Mouse (Mus musculus) embryonic facial prominence, embryonic 13.5 days (tissue): Measurements from ENCODE around the gene Psmd13. TPM values are rescaled to one million over a fixed set of nuclear protein-coding genes. Genes with fewer than 3 reads are reported as not detected.

Source experiments
- polyA plus RNA-seq: library from polyadenylated mRNA; unstranded; fragments of >200 nt; fragmentation: Nextera tagmentation; extraction: Ambion mirVana; gene quantifications from 2 replicates; pipeline ENCODE4 v1.2.1, GENCODE M21; 2015

Gene Psmd13
- polyA plus RNA-seq, 1 experiment from 2014 or later: 261 TPM

Other genes starting within 250 kb of the Psmd13 start
- not detected in 2 replicates for gene Olfr53, start 235.5 kb upstream of the Psmd13 start, polyA plus RNA-seq
- gene Olfr539, start 222.0 kb upstream of the Psmd13 start, polyA plus RNA-seq: 0.01 and 0.03 TPM in 2 replicates
- gene Olfr45, start 200.0 kb upstream of the Psmd13 start, polyA plus RNA-seq: not detected in 2 replicates
- gene Olfr541, start 184.7 kb upstream of the Psmd13 start, polyA plus RNA-seq: 0.15 TPM in 1 of 2 replicates, not detected in the other
- not detected in 2 replicates for gene Cyp2e1, start 118.2 kb upstream of the Psmd13 start, polyA plus RNA-seq
- 0.23 TPM in 1 of 2 replicates, not detected in the other for gene Syce1, start 94.1 kb upstream of the Psmd13 start, polyA plus RNA-seq
- gene Zfp941, start 59.8 kb upstream of the Psmd13 start, polyA plus RNA-seq: 1.7 and 2.1 TPM in 2 replicates
- gene Urah, start 47.0 kb upstream of the Psmd13 start, polyA plus RNA-seq: 4.2 and 5.3 TPM in 2 replicates
- not detected in 2 replicates for gene Scgb1c1, start 36.4 kb upstream of the Psmd13 start, polyA plus RNA-seq
- 0.25 TPM in 1 of 2 replicates, not detected in the other for gene Odf3, start 34.2 kb upstream of the Psmd13 start, polyA plus RNA-seq
- gene Gm45785, start 25.6 kb upstream of the Psmd13 start, polyA plus RNA-seq: not detected in 2 replicates
- 72.4 and 72.6 TPM in 2 replicates for gene Ric8a, start 25.0 kb upstream of the Psmd13 start, polyA plus RNA-seq
- 56.4 and 68.1 TPM in 2 replicates for gene Bet1l, start 24.4 kb upstream of the Psmd13 start, polyA plus RNA-seq
- 24.8 and 28.9 TPM in 2 replicates for gene Sirt3, start 341 bp downstream of the Psmd13 start, polyA plus RNA-seq
- gene Cox8b, start 18.5 kb downstream of the Psmd13 start, polyA plus RNA-seq: 1.2 and 1.9 TPM in 2 replicates
- gene Nlrp6, start 38.9 kb downstream of the Psmd13 start, polyA plus RNA-seq: 0.20 and 0.30 TPM in 2 replicates
- 25.1 and 25.7 TPM in 2 replicates for gene Pgghg, start 59.4 kb downstream of the Psmd13 start, polyA plus RNA-seq
- gene Ifitm5, start 68.3 kb downstream of the Psmd13 start, polyA plus RNA-seq: 32.4 and 56.7 TPM in 2 replicates
- gene Gm45717, start 74.0 kb downstream of the Psmd13 start, polyA plus RNA-seq: 1.1 TPM in 1 of 2 replicates, not detected in the other
- 1,314 and 1,591 TPM in 2 replicates for gene Ifitm2, start 74.0 kb downstream of the Psmd13 start, polyA plus RNA-seq
- 91.5 and 101 TPM in 2 replicates for gene Ifitm1, start 85.3 kb downstream of the Psmd13 start, polyA plus RNA-seq
- 98.1 and 109 TPM in 2 replicates for gene Ifitm3, start 128.8 kb downstream of the Psmd13 start, polyA plus RNA-seq
- 0.45 TPM in 1 of 2 replicates, not detected in the other for gene Ifitm6, start 136.0 kb downstream of the Psmd13 start, polyA plus RNA-seq
- gene Gm17387, start 147.2 kb downstream of the Psmd13 start, polyA plus RNA-seq: not detected in 2 replicates
- 26.4 and 27.4 TPM in 2 replicates for gene B4galnt4, start 179.1 kb downstream of the Psmd13 start, polyA plus RNA-seq
- 36.1 and 46.2 TPM in 2 replicates for gene Pkp3, start 196.2 kb downstream of the Psmd13 start, polyA plus RNA-seq
- 2.4 and 3.8 TPM in 2 replicates for gene Sigirr, start 218.6 kb downstream of the Psmd13 start, polyA plus RNA-seq
- gene Ano9, start 235.8 kb downstream of the Psmd13 start, polyA plus RNA-seq: 5.2 TPM in 2 replicates
- 70.8 and 76.0 TPM in 2 replicates for gene Ptdss2, start 240.4 kb downstream of the Psmd13 start, polyA plus RNA-seq